Mouse (Mus musculus): ENCODE results near the gene Cog1.

GRCm38 (mm10) chr11:113649353-113650210 is 613 bp downstream of the Cog1 start, which contains the start of gene Slc39a11:
- TF ChIP-seq CTCF (IDR thresholded peaks at IDR 0.05; ENCODE audit: borderline replicate concordance, extremely low read depth, insufficient read depth, insufficient read length) (no peak), POLR2A (IDR thresholded peaks at IDR 0.05; ENCODE audit: borderline replicate concordance, extremely low read depth, insufficient read depth, insufficient read length, poor library complexity, severe bottlenecking) (peak; percentile 76)

Measured in brain, embryonic 14.5 days (tissue).